Mouse (Mus musculus) telencephalon, adult 2 months (tissue): ENCODE data around the gene Map7d2.
"Not testable (repeated sequence)": the region's sequence is repeated elsewhere in the genome, so short reads cannot be mapped to it uniquely, and the experiment has no call there.

Source experiments
- DNase-seq: peaks from one replicate; pipeline ENCODE4 v3.0.0-alpha.2; 2011; ENCODE audit warnings: low read depth, low spot score

The Map7d2 gene

DNA sequence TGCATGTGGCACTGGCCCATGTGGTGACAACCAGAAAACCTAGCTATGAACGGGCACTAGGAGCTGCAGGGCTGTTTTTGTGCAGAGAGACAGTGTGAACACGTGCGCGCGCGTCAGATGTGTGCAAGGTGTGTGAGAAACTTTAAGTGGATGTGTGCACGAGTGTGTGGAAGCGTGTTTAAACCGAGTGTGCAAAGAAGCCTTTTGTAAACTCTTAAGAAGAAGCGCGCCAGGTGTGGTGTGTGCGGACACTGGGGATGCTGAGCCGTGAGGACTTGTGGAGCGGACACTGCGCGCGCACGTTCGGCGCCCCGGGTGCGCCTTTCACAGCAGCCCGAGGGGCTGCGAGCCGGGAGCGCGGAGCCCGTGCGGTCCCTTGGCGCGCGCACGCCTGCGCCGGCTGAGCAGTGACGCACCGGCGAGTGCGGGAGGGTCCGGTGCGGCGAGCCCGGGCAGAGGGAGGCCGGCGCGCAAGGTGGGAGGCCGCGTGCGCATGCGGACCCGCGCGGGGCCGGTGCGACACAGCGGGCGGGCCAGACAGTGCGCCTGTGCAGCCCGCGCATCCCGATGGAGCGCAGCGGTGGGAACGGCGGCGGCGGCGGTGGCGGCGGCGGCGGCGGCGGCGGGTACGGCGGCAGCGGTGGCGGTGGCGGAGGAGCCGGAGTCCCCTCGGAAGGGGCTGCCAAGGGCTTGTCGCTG, at the start of gene Map7d2:
Gene Map7d2, plus strand, starts transcription at position 443 of the 699 bp plus-strand sequence.
- peak; percentile 35 for DNase-seq

DNA sequence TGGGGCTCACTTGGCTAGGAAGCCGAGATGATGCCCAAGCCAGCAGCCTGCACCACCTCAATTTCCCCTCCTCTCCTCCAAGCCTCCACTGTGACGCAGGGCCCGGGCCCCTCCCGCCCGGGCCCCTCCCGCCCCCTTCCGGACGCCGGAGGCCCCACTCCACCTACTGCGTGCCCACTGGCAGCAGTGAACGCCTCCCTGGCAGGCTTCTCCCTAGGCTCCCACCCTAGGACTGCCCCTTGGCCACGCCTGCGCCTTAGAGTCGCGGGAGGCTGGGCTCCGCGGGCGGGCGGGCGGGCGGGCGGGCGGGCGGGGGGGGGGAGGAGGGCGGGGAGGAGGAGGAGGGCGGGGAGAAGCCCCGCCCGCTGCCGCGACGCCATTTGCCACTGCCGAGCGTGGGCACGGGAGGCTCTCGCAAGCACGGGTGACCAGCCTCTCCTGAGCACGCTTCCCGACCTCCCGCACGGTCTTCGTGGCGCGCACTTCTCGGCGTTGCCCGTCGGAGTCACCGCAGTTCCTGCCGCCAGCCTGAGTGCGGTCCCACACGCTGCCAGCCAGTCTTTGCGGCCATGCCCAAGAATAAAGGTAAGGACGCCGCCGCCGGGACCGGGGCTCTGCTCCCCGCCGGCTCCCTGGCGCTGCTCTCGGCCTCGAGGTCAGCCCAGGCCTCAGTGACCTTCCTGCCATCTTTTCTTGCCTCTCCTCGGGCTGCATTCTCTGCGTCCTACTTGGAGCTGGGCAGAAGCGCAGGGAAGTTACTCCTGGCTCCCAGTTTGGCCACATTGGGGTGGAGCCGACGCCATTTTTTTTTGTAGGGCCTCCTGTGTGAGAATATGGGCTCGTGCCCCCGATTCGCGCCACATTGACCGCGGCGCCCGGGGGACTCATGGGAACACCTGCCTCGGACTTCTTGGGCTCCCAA, 42.3 kb upstream of the Map7d2 start, which contains the start of gene Eif1ax:
Gene Eif1ax, plus strand, starts transcription at position 348 of the 922 bp plus-strand sequence.
- peak; percentile 44 for DNase-seq

DNA sequence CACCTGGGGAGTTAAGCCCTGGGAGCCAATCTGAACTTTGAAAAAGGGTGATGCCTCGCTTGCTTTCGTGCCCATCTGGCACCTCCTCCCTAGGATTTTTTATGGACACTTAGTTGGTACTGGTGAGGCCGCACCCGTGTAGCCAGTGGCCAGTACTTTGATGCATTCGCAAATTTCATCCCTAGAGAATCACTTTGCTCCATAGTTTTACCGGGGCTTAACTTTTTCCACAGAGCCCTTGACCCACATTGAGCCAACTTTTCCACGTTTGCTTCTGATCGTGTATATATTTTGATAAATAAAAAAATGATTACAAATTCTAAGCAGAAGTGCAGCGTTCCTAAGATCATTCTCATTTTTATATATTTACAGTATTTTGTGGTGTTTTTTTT, 41.6 kb upstream of the Map7d2 start:
- no peak for DNase-seq

DNA sequence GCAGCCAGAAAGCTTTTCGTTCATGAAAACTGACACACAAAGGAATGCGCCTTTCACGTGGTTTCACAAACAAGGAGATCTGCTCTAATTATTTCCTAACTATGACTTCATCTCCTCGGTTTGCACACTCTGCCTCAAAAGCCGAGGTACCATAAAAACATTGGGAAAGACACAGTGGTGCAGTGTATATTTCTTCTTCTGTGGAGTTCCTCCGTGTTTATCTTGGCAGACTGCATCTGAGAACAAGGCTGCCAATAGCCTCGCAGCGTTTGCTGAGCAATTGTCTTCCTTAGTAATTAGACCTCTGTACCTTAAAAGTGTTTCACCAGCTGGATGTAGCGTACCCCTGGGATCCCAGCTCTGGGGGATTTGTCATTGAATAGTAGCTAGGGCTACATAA, 27.3 kb upstream of the Map7d2 start:
- DNase-seq: no peak

DNA sequence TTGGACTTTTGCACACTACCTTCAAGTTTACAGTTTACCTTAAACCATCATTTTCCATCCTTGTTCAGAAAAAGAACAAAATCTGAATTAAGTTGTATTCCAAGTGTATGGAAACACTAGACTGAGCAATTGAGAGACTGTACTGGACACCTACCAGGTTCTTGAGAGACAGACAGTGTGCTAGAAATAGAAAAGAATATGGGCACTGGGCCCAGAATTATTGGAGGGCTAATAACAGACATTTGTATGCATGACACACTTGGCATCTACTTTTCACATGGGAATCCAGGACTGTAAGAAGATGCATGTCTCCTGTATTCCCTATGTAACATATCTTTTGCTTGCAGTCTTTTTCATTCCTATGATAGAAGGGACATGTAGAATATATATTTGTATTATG, 25.4 kb upstream of the Map7d2 start:
- no peak for DNase-seq

DNA sequence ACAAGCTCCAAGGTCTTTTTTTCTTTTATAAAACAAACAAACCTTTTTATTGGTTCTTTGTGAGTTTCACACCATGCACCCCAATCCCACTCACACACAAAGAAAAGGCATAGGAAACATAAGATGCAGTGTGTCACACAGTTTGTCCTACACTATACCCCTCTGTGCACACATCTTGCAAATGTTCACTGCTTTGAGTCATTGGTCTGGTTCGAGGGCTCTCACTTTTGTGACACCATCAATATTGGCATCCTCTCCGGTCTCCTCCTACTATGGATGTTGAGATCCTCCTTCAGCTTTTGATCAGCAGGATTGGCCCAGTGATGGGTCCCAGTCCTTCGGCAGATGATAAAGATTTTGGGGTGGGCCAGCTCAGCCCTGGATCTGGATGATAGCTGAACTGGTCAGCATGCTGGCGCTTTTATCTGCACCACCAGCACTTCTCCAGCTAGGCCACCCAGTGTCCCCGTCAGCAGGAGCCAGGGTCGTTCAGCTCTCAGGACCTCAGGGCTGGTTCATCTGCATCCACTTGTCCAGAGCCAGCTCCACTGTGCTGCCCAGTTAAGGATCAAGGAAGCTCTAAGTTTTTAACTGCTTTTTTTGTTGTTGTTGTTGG, 23.9 kb upstream of the Map7d2 start:
- DNase-seq: no peak

DNA sequence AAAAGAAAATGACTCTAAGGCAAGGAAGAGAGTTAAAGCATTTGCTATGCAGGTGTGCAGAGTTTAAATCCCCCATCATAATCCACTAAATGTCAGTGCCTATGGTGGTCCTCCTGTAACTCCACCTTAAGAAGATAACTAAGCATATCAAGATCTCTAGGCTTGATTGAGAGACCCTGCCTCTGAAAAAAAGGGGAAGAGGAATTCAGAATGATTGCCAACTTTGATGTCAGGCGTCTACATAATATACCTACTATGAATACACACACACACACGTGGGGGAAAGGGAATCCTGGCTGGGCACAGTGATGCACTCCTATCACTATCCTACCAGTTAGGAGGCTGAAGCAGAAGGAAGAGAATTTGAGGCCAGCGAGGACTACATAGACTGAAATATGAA, 23.1 kb upstream of the Map7d2 start:
- no peak for DNase-seq

DNA sequence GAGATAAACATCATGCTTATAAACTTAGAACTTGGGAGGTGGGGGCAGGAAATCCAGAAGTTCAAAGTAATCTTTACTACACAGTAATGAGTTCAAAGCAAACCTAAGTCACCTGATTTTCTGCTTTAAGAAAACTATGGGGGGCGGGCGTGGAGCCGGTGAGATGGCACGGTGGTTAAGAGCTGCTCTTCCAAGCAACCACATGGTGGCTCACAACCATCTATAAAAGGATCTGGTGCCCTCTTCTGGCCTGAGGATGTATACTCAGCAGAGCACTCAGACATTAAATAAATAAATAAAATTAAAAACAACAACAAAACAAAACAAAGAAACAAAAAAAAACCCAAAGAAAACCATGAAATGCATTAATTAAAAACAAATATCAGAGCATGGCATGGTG, 5.1 kb upstream of the Map7d2 start:
- no peak for DNase-seq

DNA sequence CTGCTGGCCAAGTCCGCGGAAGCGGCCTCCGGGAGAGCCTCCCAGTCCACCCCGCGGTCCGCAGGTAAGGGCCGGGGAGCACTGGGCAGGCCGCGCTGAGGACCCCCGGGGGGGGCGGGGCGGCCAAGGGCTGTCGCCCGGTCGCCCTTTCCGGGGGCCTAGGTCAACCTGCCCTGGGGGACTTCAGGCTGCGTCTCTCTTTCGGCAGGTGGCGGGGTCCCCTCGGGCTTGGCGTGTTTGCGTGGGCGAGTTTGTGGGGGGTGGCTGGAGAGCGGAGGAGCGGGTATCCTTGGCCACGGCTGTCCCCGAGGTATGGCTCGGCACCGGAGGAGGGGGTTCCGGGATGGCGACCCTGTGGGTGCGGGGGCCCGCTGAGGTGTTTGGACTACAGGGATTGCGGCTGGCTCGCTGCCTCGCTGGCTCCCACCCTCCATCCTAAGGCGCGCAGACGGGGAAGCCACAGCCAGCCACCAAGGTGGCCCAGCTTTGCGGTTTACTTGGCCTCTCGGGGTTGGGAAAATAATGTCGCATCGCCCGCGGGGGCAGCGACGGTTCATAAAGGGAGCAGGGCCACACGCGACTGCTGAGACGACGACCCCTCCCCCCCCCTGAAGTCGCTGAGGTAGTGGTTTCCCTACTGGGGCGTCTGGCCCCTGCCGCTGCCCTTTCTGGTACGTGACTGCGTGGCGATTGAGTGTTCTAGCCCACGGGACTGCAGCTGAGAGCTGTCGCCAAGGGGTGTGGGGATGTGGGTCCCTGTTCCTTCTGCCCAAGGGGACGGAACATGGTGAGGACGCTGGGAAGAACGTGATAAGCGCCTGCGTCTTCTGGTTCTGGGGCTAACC, 679 bp downstream of the Map7d2 start:
- DNase-seq: no peak

DNA sequence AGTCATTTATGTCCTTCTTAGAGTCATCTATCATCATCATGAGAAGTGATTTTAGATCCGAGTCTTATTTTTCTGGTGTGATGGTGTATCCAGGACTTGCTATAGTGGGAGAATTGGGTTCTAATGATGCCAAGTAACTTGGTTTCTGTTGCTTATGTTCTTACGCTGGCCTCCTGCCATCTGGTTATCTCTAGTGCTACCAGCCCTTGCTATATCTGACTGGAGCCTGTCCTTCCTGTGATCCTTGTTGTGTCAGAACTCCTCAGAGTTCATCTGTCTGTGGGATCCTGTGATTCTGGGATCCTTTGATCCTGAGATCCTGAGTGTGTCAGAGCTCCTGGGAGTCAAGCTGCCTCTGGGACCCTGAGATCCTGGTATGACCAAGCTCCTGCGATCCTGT, 16.1 kb downstream of the Map7d2 start:
- not testable (repeated sequence) for DNase-seq

DNA sequence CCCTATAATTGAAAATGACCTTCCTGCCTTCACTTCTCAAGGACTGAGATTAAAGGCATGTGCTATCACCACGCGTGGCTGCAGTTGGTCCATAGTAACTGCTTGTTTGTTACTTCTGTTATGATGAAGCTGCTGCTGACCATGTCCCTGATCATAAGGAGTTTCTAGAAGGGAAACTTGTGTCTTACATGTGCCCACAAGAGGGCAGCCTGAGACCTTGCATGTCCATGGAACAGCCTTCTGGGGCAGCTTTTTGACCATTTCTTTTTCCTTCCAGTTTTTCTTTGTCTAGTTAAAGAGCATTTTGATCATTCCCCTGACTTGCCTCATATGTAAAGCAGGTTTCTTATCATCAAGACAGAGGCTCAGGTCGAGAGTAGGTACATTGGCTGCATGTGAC, 27.8 kb downstream of the Map7d2 start:
- DNase-seq: no peak

DNA sequence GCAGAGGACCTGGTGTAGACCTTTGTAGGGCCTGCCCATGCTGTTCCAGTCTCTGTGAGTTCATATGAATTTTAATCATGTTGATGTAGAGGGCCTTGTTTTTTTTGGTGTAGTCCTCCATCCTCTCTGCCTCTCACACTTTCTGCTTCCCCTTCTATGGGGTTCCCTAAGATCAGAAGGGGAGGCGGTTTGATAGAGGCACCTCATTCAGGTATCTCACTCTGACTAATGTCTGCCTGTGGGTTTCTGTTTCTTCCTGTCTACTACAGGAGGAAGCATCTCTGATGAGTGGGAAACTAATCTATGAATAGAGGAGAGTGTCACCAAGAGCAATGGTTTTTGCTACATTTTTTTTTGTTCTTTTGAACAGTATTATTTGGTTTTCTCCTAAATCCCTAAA, 32.8 kb downstream of the Map7d2 start:
- DNase-seq: no peak

DNA sequence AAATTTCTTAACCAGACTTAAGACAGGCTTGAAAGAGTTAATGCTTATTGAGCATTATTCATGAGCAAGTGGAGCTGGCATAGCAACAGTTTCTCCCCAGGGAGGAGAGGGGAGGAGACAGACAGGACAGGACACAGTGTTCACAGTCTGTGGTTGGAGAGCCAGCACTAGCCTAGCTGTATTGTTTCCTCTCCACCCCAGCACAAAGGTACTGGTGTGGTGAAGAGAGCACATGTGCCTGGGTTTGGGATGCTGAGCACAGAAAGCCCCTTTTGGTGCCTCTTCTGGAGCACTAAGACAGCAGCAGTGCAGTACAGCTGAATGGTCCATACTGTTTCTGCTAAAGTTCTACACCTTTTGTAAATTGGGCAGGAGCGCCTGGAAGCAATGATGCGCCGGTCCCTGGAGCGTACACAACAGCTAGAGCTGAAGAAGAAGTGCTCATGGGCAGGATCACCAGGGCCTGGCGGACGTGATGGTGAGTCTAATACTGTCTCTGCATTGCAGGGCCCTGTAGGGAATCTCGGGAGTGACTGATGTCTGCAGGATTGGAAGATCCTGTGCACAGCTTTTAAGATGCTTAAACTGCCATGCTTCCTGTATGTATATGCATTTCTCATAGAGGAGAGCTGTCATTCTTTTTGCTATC, 44.8 kb downstream of the Map7d2 start:
- no peak for DNase-seq

DNA sequence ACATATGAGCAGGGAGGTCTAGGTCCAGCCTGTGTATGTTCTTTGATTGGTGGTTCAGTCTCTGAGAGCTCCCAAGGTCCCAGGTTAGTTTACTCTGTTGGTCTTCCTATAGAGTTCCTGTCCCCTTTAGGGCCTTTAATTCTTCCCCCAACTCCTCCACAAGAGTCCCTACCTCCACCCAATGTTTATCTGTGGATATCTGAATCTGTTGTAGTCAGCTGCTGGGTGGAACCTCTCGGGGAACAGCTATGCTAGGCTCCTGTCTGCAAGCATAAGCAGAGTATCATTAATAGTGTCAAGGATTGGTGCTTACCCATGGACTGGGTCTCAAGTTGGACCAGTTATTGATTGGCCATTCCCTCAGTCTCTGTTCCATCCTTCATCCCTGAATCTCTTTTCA, 60.4 kb downstream of the Map7d2 start:
- DNase-seq: no peak

DNA sequence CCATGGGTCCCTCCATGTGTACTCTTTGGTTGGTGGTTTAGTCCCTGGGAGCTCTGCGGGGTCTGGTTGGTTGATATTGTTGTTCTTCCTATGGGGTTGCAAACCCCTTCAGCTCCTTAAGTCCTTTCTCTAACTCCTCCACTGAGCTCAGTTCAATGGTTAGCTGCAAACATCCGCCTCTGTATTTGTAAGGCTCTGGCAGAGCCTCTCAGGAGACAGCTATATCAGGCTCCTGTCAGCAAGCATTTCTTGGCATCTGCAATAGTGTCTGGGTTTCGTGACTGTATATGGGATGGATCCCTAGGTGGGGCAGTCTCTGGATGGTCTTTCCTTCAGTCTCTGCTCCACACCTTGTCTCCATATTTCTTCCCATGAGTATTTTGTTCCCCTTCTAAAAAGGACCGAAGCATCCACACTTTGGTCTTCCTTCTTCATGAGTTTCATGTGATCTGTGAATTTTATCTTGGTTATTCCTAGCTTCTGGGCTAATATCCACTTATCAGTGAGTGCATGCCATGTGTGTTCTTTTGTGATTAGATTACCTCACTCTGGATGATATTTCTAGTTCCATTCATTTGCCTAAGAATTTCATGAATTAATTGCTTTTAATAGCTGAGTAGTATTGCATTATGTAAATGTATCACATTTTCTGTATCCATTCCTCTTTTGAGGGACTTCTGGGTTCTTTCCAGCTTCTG, 64.0 kb downstream of the Map7d2 start:
- DNase-seq: not testable (repeated sequence)

DNA sequence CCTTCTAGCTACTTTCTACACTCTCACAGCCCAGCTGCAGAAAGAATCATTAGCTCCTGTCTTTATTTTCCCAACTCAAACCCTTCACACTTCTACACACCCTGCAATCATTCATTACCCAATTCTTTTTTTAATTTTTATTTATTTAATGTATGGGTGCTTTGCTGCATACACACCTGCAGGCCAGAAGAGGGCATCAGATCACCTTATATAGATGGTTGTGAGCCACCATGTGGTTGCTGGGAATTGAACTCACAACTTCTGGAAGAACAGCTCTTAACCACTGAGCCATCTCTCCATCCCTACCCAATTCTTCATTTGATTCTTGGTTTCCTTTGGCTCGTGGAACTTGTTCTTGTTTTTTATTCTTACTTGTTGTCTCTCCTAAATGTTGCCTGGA, 69.9 kb downstream of the Map7d2 start:
- no peak for DNase-seq

DNA sequence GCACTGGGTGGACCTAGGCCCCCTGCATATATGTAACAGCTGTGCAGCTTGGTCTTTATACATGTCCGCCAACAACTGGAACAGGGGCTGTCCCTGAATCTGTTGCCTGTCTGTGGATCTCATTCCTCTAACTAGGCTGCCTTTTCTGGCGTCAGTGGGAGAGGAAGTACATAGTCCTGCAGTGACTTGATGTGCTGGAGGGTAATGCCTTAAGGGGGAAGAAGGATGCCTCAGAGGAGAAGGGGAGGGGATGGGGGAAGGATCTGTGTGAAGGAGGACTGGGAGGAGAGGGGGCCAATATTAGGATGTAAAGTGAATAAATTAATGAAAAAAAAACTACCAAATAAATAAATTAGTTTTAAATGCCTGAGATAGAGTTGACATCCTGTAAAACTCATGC, 88.8 kb downstream of the Map7d2 start:
- DNase-seq: no peak

DNA sequence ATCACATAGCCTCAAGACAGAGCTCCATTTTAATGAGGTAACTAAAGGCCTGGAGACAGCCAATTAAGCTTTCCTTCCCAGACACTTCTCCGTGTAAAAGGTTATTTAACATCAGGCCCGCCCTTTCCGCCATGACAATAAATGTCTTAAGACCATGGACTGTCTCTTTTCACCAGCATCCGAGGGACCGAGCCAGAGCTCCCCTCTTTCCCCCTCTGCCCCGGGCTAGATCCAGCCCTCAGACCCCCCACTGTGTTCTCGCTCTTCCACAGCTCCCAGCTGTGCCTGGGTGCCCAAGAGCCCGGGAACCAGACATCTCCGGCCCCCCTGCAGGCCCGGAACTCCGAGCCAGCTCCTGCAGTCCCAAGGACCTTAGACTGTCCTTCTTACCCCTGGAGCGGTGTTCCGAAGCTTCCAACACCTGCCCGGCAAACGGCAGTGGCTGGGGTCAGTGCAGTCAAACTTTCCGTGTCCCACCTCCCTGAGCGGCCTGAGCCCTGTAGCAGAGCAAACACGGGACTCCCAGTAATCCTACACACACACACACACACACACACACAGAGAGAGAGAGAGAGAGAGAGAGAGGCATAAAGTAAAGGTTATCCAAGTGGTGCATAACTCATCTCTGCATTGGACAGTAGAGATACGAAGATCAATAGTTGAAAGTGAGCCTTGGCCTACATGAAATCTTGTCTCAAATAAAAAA, 94.1 kb downstream of the Map7d2 start:
- no peak for DNase-seq

DNA sequence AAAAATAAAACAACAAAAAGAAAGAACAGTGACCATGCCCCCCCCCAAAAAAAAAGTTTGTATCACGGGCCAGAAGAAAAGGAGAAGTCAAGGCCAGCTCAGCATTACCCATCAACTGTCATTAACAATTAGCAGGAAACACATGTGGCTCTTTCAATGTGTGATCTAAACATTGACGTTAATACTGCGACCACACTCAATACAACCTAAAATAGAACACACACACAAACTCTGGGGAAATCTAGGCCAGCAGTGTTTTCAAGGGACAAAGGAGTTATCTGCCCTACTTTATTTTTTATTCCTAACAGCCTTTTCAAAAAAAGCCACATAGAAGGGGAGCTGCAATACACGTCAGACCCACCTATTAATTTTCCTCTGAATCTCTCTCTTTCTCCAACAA, 94.7 kb downstream of the Map7d2 start:
- no peak for DNase-seq
